Mouse (Mus musculus): ENCODE results near the gene Zkscan3.
"Not testable (repeated sequence)": the region's sequence is repeated elsewhere in the genome, so short reads cannot be mapped to it uniquely, and the experiment has no call there.

The Zkscan3 gene

GRCm38 (mm10) chr13:21397486-21397885 is 5.1 kb downstream of the Zkscan3 start:
- DNase-seq (ENCODE audit: low spot score) = no peak

DNA sequence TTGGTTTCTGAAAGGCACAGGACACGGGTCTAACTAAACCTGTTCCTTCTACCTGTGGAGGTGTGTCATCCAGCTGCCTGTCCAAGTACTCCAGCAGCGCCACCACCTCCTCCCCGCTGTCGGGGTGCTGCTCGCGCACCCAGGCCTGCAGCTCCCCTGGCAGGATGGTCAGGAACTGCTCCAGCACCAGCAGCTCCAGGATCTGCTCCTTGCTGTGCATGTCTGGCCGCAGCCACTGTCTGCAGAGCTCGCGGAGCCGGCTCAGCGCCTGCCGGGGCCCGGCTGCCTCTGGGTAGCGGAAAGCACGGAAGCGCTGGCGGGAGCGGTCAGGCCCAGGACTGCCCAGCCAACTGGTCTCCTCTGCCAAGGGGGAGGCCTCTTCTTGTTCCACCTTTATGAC is 6.5 kb downstream of the Zkscan3 start:
- not testable (repeated sequence) for DNase-seq (ENCODE audit: low spot score)

- no peak for DNase-seq (ENCODE audit: low spot score)
Observed at GRCm38 (mm10) chr13:21395623-21396022, 6.9 kb downstream of the Zkscan3 start.

GRCm38 (mm10) chr13:21395211-21395610 is 7.3 kb downstream of the Zkscan3 start:
- no peak for DNase-seq (ENCODE audit: low spot score)

GRCm38 (mm10) chr13:21377773-21378172 is 24.8 kb downstream of the Zkscan3 start:
- DNase-seq (ENCODE audit: low spot score) = no peak

DNA sequence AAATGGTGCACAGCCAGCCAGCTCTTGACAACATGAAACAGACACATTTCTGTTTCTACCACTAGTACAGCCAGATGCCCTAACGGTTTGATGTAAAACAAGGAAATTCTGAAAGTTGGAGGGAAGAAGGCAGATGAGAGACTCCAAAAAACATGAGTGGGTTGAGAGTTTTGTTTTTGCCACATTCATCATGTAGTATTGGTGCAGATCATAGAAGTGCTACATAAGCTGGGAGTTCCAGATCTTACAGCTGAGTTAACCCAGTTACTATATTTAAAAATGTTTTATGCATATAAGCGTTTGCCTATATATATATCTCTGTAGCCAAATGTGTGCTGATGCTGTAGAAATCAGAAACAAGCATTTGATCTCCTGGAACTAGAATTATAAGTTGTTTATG is 29.9 kb downstream of the Zkscan3 start:
- no peak for DNase-seq (ENCODE audit: low spot score)

DNA sequence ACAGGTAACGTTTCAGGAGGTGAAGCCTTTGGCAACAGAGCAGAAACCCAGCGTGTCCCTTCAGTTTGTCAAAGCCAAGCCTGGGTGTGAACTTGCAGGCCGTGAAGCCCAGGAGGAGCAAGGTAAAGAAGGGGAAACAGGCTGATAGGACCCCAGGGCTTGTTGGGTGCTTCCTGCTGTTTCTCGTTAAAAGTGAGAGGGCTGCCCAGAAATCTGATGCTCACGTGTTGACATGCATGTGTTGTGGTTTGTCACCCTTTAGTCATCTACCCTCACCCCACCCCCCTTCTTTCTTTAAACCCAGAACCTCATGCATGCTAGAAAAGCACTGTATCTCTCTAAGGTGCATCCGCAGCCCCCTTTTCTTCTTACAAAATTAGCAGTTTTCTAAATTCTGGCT is 35.9 kb downstream of the Zkscan3 start:
- no peak for DNase-seq (ENCODE audit: low spot score)

DNA sequence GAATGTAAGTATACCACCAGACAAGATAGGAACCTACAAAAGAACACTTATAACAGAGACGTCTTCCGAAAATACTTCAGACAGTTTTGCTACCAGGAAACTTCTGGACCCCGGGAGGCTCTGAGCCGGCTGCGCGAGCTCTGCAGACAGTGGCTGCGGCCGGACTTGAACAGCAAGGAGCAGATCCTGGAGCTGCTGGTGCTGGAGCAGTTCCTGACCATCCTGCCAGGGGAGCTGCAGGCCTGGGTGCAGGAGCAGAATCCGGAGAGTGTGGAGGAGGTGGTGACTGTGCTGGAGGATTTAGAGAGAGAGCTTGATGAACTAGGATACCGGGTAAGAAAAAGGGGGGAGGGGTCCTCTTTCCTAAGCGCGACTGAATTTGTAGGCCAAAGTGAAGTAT is 38.8 kb downstream of the Zkscan3 start:
- DNase-seq (ENCODE audit: low spot score) = no peak

GRCm38 (mm10) chr13:21362621-21363248 is 39.8 kb downstream of the Zkscan3 start, which contains the start of gene Zscan12:
TSS of gene Zscan12 (plus strand) at chr13:21362820.
- peak; percentile 71 for DNase-seq (ENCODE audit: low spot score)

GRCm38 (mm10) chr13:21350593-21350992 is 52.0 kb downstream of the Zkscan3 start:
- DNase-seq (ENCODE audit: low spot score) = no peak

GRCm38 (mm10) chr13:21346610-21347009 is 55.9 kb downstream of the Zkscan3 start, which contains the start of gene Olfr1367:
TSS of gene Olfr1367 (plus strand) at chr13:21346910.
- DNase-seq (ENCODE audit: low spot score) = no peak
